Mouse (Mus musculus) hematopoietic stem cell, adult 5-6 weeks (primary cell): ENCODE results near the gene Plppr3. TPM values are rescaled to one million over a fixed set of nuclear protein-coding genes. Genes with fewer than 3 reads are reported as not detected.

Experiments used
- ATAC-seq, 2 experiments: fragments of 125-278 bp in 1 of 2; replicated peaks in 1 of 2; 2 replicates each; pipeline ENCODE4 v1.8.0; 2016 to 2017; ENCODE audit warnings: inconsistent platforms in 2 of 2, mild to moderate bottlenecking in 2 of 2, moderate number of reproducible peaks in 2 of 2, low read depth in 1 of 2, moderate TSS enrichment in 1 of 2; ENCODE audit not compliant: low FRiP score in 2 of 2, poor library complexity in 2 of 2, severe bottlenecking in 2 of 2, insufficient read depth in 1 of 2, low TSS enrichment in 1 of 2
- total RNA-seq: library from RNA; stranded (forward); fragments of 172-1452, 232-1000 nt; gene quantifications from 2 replicates; pipeline ENCODE4 v1.2.3, GENCODE M21; 2017

Gene Plppr3
- total RNA-seq, 1 experiment from 2014 or later = 67.8 TPM

- no peak for ATAC-seq
Observed at GRCm38 (mm10) chr10:79815671-79816494, 58.6 kb downstream of the Plppr3 start.

DNA sequence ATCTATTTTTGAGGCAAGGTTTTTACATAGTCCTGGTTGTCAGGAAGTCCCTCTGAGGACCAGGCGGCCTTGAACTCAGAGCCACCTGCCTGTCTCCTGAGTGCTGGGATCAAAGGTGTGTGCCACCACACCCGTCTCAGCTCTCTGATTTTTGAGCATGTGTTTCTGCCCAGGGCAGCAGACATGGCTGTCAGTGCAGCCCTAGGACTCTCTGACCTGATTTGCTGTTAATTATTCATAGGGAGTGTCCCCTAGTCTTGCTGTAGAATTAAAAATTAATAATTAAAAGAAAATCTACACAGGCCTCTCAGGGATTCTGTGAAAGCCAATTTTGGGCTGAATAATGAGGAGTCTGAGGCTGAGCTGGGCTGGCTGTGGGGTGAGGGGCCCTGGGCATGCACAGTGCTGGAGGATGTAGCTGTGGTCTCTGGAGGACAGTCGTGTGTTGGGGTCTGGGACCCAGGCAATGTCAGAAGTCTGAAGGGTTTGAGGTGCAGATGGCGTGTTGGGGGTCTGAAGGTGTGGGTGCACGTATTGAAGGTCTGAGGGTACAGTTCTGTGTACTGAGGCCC is 60.1 kb downstream of the Plppr3 start:
- ATAC-seq = no peak

DNA sequence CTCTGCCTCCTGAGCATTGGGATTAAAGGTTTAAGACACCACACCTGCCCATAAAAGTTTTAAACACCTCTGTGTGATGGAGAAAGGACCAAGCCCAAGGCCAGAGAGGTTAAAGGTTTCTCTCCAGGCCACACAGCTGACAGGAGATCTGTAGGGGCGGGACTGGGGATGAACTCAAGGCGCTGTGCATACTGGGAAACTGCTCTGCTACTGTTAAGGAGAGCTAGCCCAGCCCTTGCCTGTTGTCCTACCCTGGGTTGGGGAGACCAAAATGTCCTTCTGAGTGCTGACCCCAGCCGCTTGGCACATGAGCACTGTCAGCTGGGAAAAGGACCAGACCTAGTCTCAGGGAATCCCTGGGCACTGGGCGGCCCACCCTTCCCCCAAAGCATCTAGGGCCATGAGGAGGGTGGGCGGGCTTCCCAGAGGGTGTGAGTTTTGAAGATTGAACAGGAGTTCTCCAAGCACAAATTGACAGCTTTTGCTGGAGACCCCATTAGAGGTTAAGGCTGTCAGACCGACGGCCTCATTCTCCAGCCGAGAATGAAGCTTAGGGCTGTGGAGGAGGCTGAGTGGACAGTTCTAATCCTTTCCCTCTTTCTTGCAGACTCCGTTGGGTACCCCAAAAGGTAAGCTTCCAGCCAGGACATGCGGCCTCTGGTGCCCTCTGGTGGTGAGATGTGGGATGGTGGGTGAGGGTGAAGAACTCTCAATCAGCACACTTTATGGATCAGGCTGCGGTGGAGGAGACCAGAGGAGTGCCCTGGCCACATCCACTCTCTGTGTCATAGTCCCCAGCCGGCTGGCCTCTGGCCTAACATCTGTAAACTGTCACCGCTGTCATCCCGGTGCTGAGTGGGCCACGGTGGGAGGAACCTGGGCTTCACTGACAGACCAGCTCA is 62.4 kb downstream of the Plppr3 start:
- peak; percentile 74 to 85 for ATAC-seq

Other genes starting within 250 kb of the Plppr3 start
- not detected in 2 replicates for gene Shc2, start 236.7 kb downstream of the Plppr3 start, total RNA-seq
- gene Odf3l2, start 228.9 kb downstream of the Plppr3 start, total RNA-seq = not detected in 2 replicates
- not detected in 2 replicates for gene Madcam1, start 210.1 kb downstream of the Plppr3 start, total RNA-seq
- gene Tpgs1, start 205.3 kb downstream of the Plppr3 start, total RNA-seq = 0.50 and 7.2 TPM in 2 replicates
- gene Cdc34, start 192.4 kb downstream of the Plppr3 start, total RNA-seq = 64.2 and 65.0 TPM in 2 replicates
- gene Gzmm, start 185.6 kb downstream of the Plppr3 start, total RNA-seq = 0.94 TPM in 1 of 2 replicates, not detected in the other
- gene Bsg, start 170.1 kb downstream of the Plppr3 start, total RNA-seq = 203 and 235 TPM in 2 replicates
- 0.44 TPM in 1 of 2 replicates, not detected in the other for gene Hcn2, start 158.0 kb downstream of the Plppr3 start, total RNA-seq
- gene Polrmt, start 128.1 kb downstream of the Plppr3 start, total RNA-seq = 10.9 and 12.1 TPM in 2 replicates
- gene Fgf22, start 119.6 kb downstream of the Plppr3 start, total RNA-seq = not detected in 2 replicates
- gene Rnf126, start 107.7 kb downstream of the Plppr3 start, total RNA-seq = 16.1 and 21.7 TPM in 2 replicates
- 0.99 and 1.6 TPM in 2 replicates for gene Fstl3, start 97.4 kb downstream of the Plppr3 start, total RNA-seq
- gene Prss57, start 83.7 kb downstream of the Plppr3 start, total RNA-seq = 10.0 and 18.4 TPM in 2 replicates
- 8.8 and 12.4 TPM in 2 replicates for gene Palm, start 81.1 kb downstream of the Plppr3 start, total RNA-seq
- gene Misp, start 53.6 kb downstream of the Plppr3 start, total RNA-seq = 0.13 TPM in 1 of 2 replicates, not detected in the other
- 165 and 178 TPM in 2 replicates for gene Ptbp1, start 20.2 kb downstream of the Plppr3 start, total RNA-seq
- gene Prtn3, start 158 bp downstream of the Plppr3 start, total RNA-seq = 25.6 and 141 TPM in 2 replicates
- 41.4 and 147 TPM in 2 replicates for gene Elane, start 11.6 kb upstream of the Plppr3 start, total RNA-seq
- gene Cfd, start 16.2 kb upstream of the Plppr3 start, total RNA-seq = not detected in 2 replicates
- 26.8 and 34.2 TPM in 2 replicates for gene Med16, start 34.3 kb upstream of the Plppr3 start, total RNA-seq
- not detected in 2 replicates for gene Gm26602, start 36.2 kb upstream of the Plppr3 start, total RNA-seq
- 0.10 and 0.19 TPM in 2 replicates for gene Kiss1r, start 42.3 kb upstream of the Plppr3 start, total RNA-seq
- 56.9 and 83.5 TPM in 2 replicates for gene R3hdm4, start 46.6 kb upstream of the Plppr3 start, total RNA-seq
- gene Arid3a, start 52.4 kb upstream of the Plppr3 start, total RNA-seq = 7.6 and 10.1 TPM in 2 replicates
- gene Wdr18, start 85.5 kb upstream of the Plppr3 start, total RNA-seq = 19.3 and 23.0 TPM in 2 replicates
- gene Grin3b, start 96.1 kb upstream of the Plppr3 start, total RNA-seq = not detected in 2 replicates
- 47.4 and 59.9 TPM in 2 replicates for gene Tmem259, start 109.7 kb upstream of the Plppr3 start, total RNA-seq
- gene Cnn2, start 114.0 kb upstream of the Plppr3 start, total RNA-seq = 62.2 and 103 TPM in 2 replicates
- gene Abca7, start 121.9 kb upstream of the Plppr3 start, total RNA-seq = 11.5 and 15.9 TPM in 2 replicates
- 80.9 and 114 TPM in 2 replicates for gene Arhgap45, start 142.0 kb upstream of the Plppr3 start, total RNA-seq
- 85.5 and 101 TPM in 2 replicates for gene Polr2e, start 165.2 kb upstream of the Plppr3 start, total RNA-seq
- 306 and 388 TPM in 2 replicates for gene Gpx4, start 172.5 kb upstream of the Plppr3 start, total RNA-seq
- gene Sbno2, start 230.9 kb upstream of the Plppr3 start, total RNA-seq = 26.4 and 32.1 TPM in 2 replicates
- 106 and 153 TPM in 2 replicates for gene Stk11, start 241.2 kb upstream of the Plppr3 start, total RNA-seq